Mouse (Mus musculus) hindbrain, embryonic 14.5 days (tissue): ENCODE measurements around the gene Aldoart2. TPM values are rescaled to one million over a fixed set of nuclear protein-coding genes. Genes with fewer than 3 reads are reported as not detected.

Experiments
- ATAC-seq: fragments of 200-750 bp; cut with Nextera tagmentation; 2 replicates; pipeline ENCODE4 v1.8.0; 2017; ENCODE audit warnings: moderate number of reproducible peaks, mild to moderate bottlenecking, moderate TSS enrichment, moderate library complexity; ENCODE audit not compliant: low FRiP score
- DNase-seq: peaks from one replicate; pipeline ENCODE4 v3.0.0-alpha.2; 2015; ENCODE audit warnings: low spot score
- H3K27ac ChIP-seq: fragments of 300-500 bp; sonication (generic); 2 replicates; pipeline ENCODE4 v1.5.1; 2014; ENCODE audit warnings: mild to moderate bottlenecking, moderate library complexity
- H3K27me3 ChIP-seq: fragments of 300-500 bp; sonication (generic); 2 replicates; pipeline ENCODE4 v1.6.1; 2014; ENCODE audit warnings: mild to moderate bottlenecking, low read length, mixed read lengths; ENCODE audit not compliant: control insufficient read depth, insufficient read depth
- H3K36me3 ChIP-seq: fragments of 300-500 bp; sonication (generic); replicated peaks from 2 replicates; pipeline ENCODE4 v1.6.1; 2014; ENCODE audit not compliant: control insufficient read depth, insufficient read depth
- H3K4me1 ChIP-seq: fragments of 300-500 bp; sonication (generic); replicated peaks from 2 replicates; pipeline ENCODE4 v1.6.1; 2014; ENCODE audit warnings: antibody characterized with exemption, low read length, mixed read lengths; ENCODE audit not compliant: control insufficient read depth, insufficient read depth
- H3K4me2 ChIP-seq: fragments of 300-500 bp; sonication (generic); replicated peaks from 2 replicates; pipeline ENCODE4 v1.6.1; 2014; ENCODE audit warnings: mild to moderate bottlenecking, moderate library complexity
- H3K4me3 ChIP-seq: fragments of 300-500 bp; sonication (generic); replicated peaks from 2 replicates; pipeline ENCODE4 v1.5.1; 2014; ENCODE audit warnings: mild to moderate bottlenecking, low read length
- H3K9ac ChIP-seq: fragments of 300-500 bp; sonication (generic); 2 replicates; pipeline ENCODE4 v1.6.1; 2014
- H3K9me3 ChIP-seq: fragments of 300-500 bp; sonication (generic); 2 replicates; pipeline ENCODE4 v1.6.1; 2016; ENCODE audit warnings: low read length; ENCODE audit not compliant: control insufficient read depth
- WGBS: fragments of 180-500 bp; shearing (Covaris S2); extraction: QIAGEN DNeasy Blood & Tissue Kit; methylation state at CpG from one replicate; pipeline ENCODE4 v1.1.7; 2014; 5-methylcytosine and 5-hydroxymethylcytosine counted together
- polyA plus RNA-seq: library from polyadenylated mRNA; unstranded; fragments of >200 nt; fragmentation: Nextera tagmentation; extraction: Ambion mirVana; gene quantifications from 2 replicates; pipeline ENCODE4 v1.2.1, GENCODE M21; 2014

Gene Aldoart2
- polyA plus RNA-seq, 1 experiment from 2014 or later: not detected

- ATAC-seq (no peak; the same call in 1 of the 2 replicates), DNase-seq (no peak)
- 0 out of 2 replicates have a peak overlapping the region, but pooled peaks have one; percentile 56 for H3K9ac ChIP-seq
- H3K36me3 ChIP-seq: peaks cover 5% of the 10 kb centered on the region; the same call in 1 of the 2 replicates
- no peaks in the 10 kb centered on the region for H3K9me3 ChIP-seq
- H3K4me1 ChIP-seq: peaks cover 25% of the 10 kb centered on the region
- no peak overlapping the region for H3K27ac ChIP-seq
- H3K27me3 ChIP-seq: peaks cover 71% of the 10 kb centered on the region
- WGBS: 5% methylated on average over 42 of the region's 42 CpGs
- H3K4me2 ChIP-seq: peak overlapping the region; percentile 94
- H3K4me3 ChIP-seq: peak overlapping the region; percentile 55
Measured at GRCm38 (mm10) chr12:55600503-55600994, 35.5 kb downstream of the Aldoart2 start.

- 84% methylated on average over 3 of the region's 3 CpGs for WGBS
- H3K4me3 ChIP-seq: no peak overlapping the region
- ATAC-seq (no peak), DNase-seq (no peak)
- peaks cover 5% of the 10 kb centered on the region; the same call in 1 of the 2 replicates for H3K36me3 ChIP-seq
- peaks cover 14% of the 10 kb centered on the region for H3K4me1 ChIP-seq
- H3K9me3 ChIP-seq: no peaks in the 10 kb centered on the region
- H3K27me3 ChIP-seq: peaks cover 41% of the 10 kb centered on the region
- no peak overlapping the region for H3K27ac ChIP-seq
- H3K4me2 ChIP-seq: no peak overlapping the region
- no peak overlapping the region for H3K9ac ChIP-seq
Measured at GRCm38 (mm10) chr12:55604411-55604810, 39.4 kb downstream of the Aldoart2 start.

GRCm38 (mm10) chr12:55607902-55608301 is 42.9 kb downstream of the Aldoart2 start:
- 31% methylated on average over 4 of the region's 4 CpGs for WGBS
- peaks cover 6% of the 10 kb centered on the region; the same call in 1 of the 2 replicates for H3K27me3 ChIP-seq
- H3K36me3 ChIP-seq: peaks cover 17% of the 10 kb centered on the region; the same call in 1 of the 2 replicates
- no peak overlapping the region for H3K9ac ChIP-seq
- no peak overlapping the region for H3K4me2 ChIP-seq
- H3K4me3 ChIP-seq: no peak overlapping the region
- DNase-seq (no peak), ATAC-seq (peak; percentile 60; the same call in 1 of the 2 replicates)
- H3K27ac ChIP-seq: no peak overlapping the region
- no peaks in the 10 kb centered on the region for H3K9me3 ChIP-seq
- H3K4me1 ChIP-seq: no peaks in the 10 kb centered on the region

- H3K27ac ChIP-seq: no peak overlapping the region
- H3K27me3 ChIP-seq: no peaks in the 10 kb centered on the region
- ATAC-seq: no peak
- no peaks in the 10 kb centered on the region for H3K4me1 ChIP-seq
- H3K4me2 ChIP-seq: no peak overlapping the region
- no peak overlapping the region for H3K4me3 ChIP-seq
- 79% methylated on average over 2 of the region's 2 CpGs for WGBS
- no peak for DNase-seq
- H3K36me3 ChIP-seq: peaks cover 12% of the 10 kb centered on the region; the same call in 1 of the 2 replicates
- H3K9ac ChIP-seq: no peak overlapping the region
- H3K9me3 ChIP-seq: no peaks in the 10 kb centered on the region
Measured at GRCm38 (mm10) chr12:55610812-55611211, 45.8 kb downstream of the Aldoart2 start.

Other genes starting within 250 kb of the Aldoart2 start
- gene Psma6, start 181.0 kb upstream of the Aldoart2 start, polyA plus RNA-seq: 403 and 442 TPM in 2 replicates
- 59.7 and 63.9 TPM in 2 replicates for gene Nfkbia, start 72.6 kb upstream of the Aldoart2 start, polyA plus RNA-seq
- gene Insm2, start 34.2 kb downstream of the Aldoart2 start, polyA plus RNA-seq: 0.90 and 1.7 TPM in 2 replicates